Mouse (Mus musculus) 3T3-L1 (cell line): ENCODE measurements around the gene Traf3.

ENCODE experiments used
- DNase-seq: peaks from one replicate; pipeline ENCODE4 v3.0.0-alpha.2; 2015; ENCODE audit warnings: low read depth, low spot score

Traf3 gene

GRCm38 (mm10) chr12:111251227-111251626, 85.1 kb downstream of the Traf3 start:
- no peak for DNase-seq

DNA sequence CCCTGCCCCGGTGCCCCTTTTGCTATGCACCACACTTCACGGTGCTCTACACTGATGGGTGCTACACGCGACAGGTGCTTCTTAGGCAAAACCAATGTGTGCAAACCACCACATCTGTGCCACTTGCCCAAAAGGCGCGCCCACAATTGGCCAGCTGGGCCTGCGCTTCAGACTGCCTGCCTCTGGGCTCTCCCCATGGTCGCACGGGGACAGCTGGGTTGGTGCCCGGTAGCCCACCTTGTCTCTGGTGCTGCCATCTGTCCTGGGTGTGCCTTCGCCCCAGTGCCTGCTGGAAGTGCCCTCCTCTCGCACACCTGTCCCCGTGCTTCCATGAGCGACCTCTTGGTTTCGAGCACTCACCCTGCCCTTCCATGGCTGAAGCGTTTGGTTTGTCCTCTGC, 97.5 kb downstream of the Traf3 start:
- DNase-seq: no peak

DNA sequence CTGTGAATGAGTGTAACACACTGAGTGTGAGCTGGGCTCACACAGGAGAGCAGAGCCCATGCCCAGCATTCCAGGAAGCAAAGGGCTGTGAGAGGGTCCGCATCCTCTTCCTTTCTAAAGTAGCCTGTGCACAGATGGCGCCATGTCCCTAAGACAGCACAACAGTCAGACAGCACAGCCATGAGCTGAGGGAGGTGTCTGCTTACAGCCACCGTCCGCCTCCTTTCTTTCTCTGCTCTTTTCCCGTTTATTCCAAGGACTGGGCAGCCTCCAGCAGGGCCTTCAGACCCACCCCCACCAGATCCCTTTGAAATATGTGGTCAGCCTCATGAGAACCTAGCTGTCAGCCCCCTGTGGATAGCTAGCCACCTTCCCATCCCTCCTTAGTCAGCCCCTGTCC, 99.0 kb downstream of the Traf3 start:
- DNase-seq: no peak

DNA sequence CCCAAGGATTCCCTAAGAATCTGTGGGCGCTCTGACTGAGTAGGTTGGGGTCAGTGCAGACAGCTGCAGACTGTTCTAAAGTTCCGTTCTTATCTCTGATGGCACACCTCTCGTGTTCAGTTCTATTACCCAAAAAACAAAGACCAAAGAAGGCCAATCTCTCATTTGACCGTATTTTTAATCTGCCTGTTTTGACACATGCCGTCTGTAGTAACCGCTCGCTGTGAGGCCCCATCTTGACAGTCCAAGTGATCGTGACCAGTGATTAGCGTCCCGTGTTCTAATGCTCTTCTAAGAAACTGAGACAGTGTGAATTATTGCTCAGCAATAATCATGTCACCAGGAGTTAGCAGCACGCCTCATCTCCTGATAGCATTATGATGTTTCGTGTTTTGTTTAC, 100.4 kb downstream of the Traf3 start:
- DNase-seq: no peak

DNA sequence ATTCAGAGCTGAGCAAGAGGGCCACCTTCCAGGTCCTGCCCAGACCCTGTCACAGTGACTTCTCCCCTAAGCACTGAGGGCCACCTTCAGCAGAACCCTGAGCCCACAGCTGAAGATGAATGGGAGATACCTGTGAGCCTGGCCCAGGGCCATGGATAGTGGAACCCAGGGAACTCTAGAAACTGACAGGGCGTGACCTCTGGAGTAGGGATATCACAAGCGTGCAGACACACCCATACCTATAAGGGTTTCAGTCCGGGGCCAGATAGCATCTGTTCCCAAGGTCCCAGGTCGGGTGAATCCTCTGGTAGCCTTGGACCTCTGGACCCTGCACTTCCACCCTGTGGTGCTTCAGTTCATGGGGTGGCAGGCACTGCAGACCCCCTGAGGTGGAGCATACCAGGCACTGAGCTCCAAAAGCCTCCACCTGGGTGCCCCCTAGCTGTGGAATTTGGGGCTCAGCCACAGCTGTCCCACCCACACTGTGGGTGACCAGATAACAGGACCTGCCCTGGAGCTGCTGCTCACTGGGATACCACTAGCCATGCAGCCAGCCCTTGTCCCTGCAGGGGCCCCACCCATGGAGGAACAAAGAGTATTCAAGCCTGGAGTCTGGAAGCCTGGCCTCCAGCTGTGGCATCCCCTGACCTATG, 101.6 kb downstream of the Traf3 start:
- DNase-seq: no peak

GRCm38 (mm10) chr12:111270629-111271277, 104.6 kb downstream of the Traf3 start, which contains the start of gene Amn:
Amn (plus strand) TSS chr12:111271095.
- DNase-seq: no peak

GRCm38 (mm10) chr12:111271406-111271805, 105.2 kb downstream of the Traf3 start:
- no peak for DNase-seq

GRCm38 (mm10) chr12:111271966-111272365, 105.8 kb downstream of the Traf3 start:
- no peak for DNase-seq

DNA sequence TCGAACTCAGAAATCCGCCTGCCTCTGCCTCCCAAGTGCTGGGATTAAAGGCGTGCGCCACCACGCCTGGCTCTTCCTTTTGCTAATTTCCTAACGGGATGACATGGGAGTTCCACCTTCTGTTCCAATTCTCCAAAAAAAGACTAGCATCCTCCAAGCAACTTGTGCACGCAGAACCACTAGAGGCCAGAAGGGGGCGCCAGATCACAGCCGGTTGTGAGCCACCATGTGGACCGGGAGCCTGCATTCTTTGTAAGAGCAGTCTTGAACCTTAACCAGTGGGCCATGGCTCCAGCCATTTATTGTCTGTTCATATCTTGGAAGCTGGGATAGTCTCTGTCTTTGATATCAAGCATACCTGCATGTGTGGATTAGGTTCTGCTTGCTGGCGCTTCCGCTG, 106.2 kb downstream of the Traf3 start:
- peak; percentile 79 for DNase-seq

GRCm38 (mm10) chr12:111274006-111274405, 107.8 kb downstream of the Traf3 start:
- no peak for DNase-seq

DNA sequence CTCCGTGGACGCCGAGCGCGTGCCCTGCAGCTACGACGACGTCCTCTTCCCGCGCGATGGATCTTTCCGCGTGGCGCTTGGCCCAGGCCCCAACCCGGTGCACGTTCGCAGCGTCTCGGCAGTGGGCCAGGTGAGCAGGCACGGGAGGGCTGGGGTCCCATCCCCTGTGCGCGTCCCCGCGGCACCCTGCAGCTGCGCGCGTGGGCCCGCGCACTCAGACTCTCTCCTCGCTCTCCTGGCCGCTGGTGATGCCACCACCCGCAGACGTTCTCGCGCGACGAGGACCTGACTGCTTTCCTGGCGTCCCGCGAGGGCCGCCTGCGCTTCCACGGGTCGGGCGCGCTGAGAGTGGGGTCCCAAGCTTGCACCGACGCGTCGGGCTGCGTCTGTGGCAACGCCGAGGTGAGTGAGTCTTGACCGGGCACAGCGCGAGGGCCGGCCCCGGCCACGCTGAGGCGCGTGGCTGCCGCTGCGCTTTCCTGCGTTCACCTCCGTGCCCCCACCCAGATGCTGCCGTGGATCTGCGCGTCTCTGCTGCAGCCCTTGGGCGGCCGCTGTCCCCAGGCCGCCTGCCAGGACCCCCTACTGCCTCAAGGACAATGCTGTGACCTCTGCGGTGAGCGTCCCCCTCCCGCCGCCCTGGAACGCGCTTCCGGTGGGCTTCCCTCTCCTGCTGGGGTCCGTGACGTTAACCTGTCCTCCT, 108.4 kb downstream of the Traf3 start:
- DNase-seq: no peak

- no peak for DNase-seq
Observed at GRCm38 (mm10) chr12:111275150-111275841, 109.1 kb downstream of the Traf3 start.

- DNase-seq: no peak
Observed at GRCm38 (mm10) chr12:111276371-111276770, 110.2 kb downstream of the Traf3 start.

DNA sequence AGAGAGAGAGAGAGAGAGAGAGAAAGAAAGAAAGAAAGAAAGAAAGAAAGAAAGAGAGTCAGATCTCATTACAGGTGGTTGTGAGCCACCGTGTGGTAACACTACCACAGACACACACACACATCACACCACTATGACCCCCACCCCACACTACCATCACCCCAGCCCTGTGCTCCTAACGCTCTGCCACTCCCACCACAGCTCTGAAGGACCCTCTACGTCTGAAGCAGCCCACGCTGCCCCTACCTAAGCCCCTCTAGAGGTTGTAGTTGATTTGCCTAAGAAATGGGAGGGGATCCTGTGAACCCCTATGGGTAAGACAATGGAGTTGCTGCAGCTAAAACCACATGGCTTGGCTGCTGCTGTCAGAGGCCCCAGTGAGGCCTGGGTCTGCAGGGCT, 117.4 kb downstream of the Traf3 start:
- no peak for DNase-seq

- no peak for DNase-seq
Observed at GRCm38 (mm10) chr12:111284532-111284931, 118.4 kb downstream of the Traf3 start.

DNA sequence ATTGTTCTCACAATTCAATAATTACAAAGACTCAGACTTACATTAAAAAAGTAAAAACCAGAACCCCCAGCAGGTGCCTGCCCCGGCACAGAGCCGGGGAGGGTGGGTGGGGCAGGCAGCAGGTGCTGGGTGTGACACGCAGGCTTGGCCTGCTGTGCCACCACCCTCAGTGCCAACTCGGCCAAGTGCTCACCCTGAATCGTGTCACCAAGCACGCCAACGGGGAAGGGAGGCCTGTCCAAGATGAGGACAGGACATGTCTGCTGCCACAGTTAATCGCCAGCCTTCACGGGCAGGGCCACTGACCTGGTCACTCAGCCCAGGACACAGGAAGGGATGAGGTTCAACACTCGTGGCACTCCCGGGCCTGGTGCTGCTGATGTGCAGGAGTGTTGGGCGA, 126.9 kb downstream of the Traf3 start:
- DNase-seq: no peak

GRCm38 (mm10) chr12:111301322-111302017, 135.3 kb downstream of the Traf3 start:
- DNase-seq: no peak

DNA sequence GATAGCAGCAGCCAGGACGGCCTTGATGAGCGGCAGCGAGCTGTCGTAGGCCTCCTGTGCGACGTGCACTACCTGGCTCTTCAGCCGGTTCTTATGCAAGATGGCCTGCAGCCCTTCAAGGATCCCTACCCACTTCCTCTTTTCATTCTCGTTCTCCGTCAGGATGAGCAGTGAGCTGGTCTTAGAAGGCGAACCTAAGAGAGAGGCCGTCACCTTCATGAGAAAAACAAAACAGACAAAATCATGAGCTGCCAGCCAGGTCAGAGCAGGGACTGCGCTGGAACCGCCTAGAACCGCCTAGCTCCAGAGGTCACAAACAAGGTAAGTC, 135.8 kb downstream of the Traf3 start:
- DNase-seq: no peak

DNA sequence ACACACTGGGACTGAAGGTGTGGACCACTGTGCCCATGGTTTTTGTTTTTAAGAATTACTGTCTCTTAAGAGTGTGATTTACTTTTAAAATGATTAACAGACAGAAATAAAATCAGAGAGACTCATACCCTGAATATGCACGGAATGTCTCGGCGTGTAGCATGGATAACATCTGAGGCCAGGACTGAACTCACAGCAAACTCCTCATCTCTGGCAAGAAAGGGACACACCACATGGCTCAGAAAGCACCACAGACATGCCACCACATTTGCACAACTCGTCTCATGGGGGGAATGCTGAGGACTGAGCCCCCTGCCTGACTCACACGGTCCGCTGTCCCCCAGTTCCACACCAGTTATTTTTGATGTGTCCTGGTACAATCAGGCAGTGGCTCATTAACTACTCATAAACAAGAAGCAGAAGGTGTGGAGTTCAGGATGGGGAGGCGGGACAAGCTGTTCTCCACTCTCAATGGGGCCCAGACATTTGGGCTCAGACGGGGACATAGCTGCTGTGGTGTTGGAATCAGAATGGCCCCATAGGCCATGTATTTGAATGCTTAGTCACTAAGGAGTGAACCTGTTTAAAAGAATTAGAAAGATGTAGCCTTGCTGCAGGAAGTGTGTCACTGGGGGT, 137.7 kb downstream of the Traf3 start:
- peak; percentile 39 for DNase-seq

DNA sequence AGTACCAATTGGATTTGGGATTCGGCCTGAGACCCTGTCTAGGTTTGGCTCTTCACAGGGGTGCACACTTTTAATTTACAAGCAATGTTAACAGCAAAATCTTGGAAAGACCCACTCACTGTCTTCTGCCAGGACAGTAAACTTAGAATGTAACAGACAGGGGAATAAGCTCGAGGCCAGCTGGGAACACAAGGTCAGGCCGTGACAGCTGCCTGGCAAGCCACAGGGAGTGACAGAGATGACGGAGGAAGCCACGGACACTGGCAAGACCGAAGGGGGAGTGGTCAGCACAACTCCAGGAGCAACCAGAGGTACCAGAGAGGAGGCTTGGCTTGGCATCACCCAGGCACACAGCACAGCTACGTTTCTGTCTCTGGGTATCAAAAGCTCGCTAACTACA, 140.7 kb downstream of the Traf3 start:
- no peak for DNase-seq

GRCm38 (mm10) chr12:111309256-111309655, 143.1 kb downstream of the Traf3 start:
- no peak for DNase-seq
